Mouse (Mus musculus): ENCODE measurements at regions not wholly inside any gene's neighbourhood (a gene's known extent, or its start where the extent isn't known, plus 50 kb on each side); places are given as distances from the start of the nearest gene placed in this dataset.

DNA sequence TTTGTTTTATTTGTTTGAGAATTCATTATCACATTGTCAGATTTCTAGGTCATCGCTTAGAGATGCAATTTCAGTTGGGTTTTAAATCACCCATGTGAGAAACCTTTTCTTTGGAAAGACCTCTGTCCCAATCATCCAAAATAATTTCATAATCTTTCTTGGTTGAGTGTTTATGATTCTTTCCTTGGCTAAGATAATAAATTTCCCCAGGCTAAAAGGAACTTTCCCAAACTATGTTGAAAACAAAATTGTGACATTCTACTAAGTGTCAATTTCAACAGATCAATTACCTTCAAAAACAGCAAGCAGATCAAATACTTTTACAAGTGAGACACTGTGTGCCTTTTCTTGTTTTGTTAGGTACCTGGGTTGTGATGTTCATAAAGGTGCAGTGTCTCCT, 80.0 kb upstream of the Acvr2a start:
- Histone ChIP-seq H3K27me3 (ENCODE audit: control insufficient read depth, insufficient read depth, low read depth, low read length) (no peaks in the 10 kb centered on the region), H3K27ac (ENCODE audit: low read length) (no peak overlapping the region), H3K36me3 (ENCODE audit: control insufficient read depth, insufficient read depth, low read length) (no peaks in the 10 kb centered on the region), H3K4me1 (ENCODE audit: control insufficient read depth, insufficient read depth, low read length) (no peaks in the 10 kb centered on the region), H3K4me3 (ENCODE audit: low read depth, low read length) (no peak overlapping the region), H3K4me2 (ENCODE audit: low read length) (no peak overlapping the region), H3K9ac (ENCODE audit: low read depth, low read length) (no peak overlapping the region), H3K9me3 (replicated peaks; ENCODE audit: control insufficient read depth, low read length, poor library complexity, severe bottlenecking) (no peaks in the 10 kb centered on the region)
- no peak for ATAC-seq
- WGBS, result 93% methylated on average over 1 of the region's 1 CpGs

- no peak for ATAC-seq
- Histone ChIP-seq H3K27ac (ENCODE audit: low read length) (no peak overlapping the region), H3K4me1 (ENCODE audit: control insufficient read depth, insufficient read depth, low read length) (no peaks in the 10 kb centered on the region), H3K36me3 (ENCODE audit: control insufficient read depth, insufficient read depth, low read length) (no peaks in the 10 kb centered on the region), H3K9ac (ENCODE audit: low read depth, low read length) (no peak overlapping the region), H3K4me3 (ENCODE audit: low read depth, low read length) (no peak overlapping the region), H3K4me2 (ENCODE audit: low read length) (no peak overlapping the region), H3K9me3 (replicated peaks; ENCODE audit: control insufficient read depth, low read length, poor library complexity, severe bottlenecking) (no peaks in the 10 kb centered on the region), H3K27me3 (ENCODE audit: control insufficient read depth, insufficient read depth, low read depth, low read length) (no peaks in the 10 kb centered on the region)
- 89% methylated on average over 6 of the region's 6 CpGs for WGBS
Observed at GRCm38 (mm10) chr2:48734521-48734920, 79.4 kb upstream of the Acvr2a start.

GRCm38 (mm10) chr2:48736312-48736711, 77.6 kb upstream of the Acvr2a start:
- Histone ChIP-seq H3K36me3 (ENCODE audit: control insufficient read depth, insufficient read depth, low read length) (no peaks in the 10 kb centered on the region), H3K27ac (ENCODE audit: low read length) (no peak overlapping the region), H3K4me3 (ENCODE audit: low read depth, low read length) (no peak overlapping the region), H3K4me1 (ENCODE audit: control insufficient read depth, insufficient read depth, low read length) (no peaks in the 10 kb centered on the region), H3K4me2 (ENCODE audit: low read length) (no peak overlapping the region), H3K27me3 (ENCODE audit: control insufficient read depth, insufficient read depth, low read depth, low read length) (no peaks in the 10 kb centered on the region), H3K9ac (ENCODE audit: low read depth, low read length) (no peak overlapping the region), H3K9me3 (replicated peaks; ENCODE audit: control insufficient read depth, low read length, poor library complexity, severe bottlenecking) (no peaks in the 10 kb centered on the region)
- 49% methylated on average over 2 of the region's 2 CpGs for WGBS
- no peak for ATAC-seq

Data from midbrain, embryonic 16.5 days (tissue).